Mouse (Mus musculus) ovary, postnatal 14 days (tissue): ENCODE results near the gene Atp8b5.

ENCODE experiments used
- DNase-seq: peaks from one replicate; pipeline ENCODE4 v3.0.0; 2022; ENCODE audit warnings: low spot score

Gene Atp8b5

DNA sequence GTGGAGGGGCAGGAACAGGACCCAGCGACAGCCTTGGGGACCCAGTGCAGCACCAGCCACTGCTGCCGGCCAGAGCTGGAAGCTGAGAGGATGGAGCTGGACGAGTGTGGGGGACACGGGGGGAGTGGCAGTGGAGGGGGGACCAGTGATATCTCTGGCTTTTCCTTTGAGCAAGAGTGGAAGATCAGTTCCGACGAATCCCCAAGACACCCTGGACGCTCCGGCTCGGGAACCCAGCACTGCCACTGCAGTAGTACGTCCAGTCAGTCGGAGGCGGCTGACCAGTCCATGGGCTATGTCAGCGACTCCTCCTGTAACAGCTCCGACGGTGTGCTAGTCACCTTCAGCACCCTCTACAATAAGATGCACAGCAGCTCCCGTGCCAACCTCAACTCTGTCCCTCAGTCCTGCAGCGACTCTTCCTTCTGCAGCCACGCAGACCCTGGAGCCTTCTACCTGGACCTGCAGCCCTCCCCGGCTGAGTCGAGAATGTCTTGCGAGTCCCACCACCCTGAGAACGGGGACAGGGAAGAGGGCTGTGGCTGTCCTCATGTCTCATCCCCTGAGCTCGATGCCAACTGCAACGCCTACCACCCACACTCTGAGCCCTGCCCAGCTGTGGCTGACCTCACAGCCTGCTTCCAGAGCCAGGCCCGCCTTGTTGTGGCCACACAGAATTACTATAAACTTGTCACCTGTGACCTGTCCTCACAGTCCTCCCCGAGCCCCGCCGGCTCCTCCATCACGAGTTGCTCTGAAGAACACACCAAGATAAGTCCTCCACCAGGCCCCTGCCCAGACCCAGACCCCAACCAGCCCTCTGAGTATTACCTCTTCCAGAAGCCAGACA, 148.5 kb downstream of the Atp8b5 start:
- no peak for DNase-seq

DNA sequence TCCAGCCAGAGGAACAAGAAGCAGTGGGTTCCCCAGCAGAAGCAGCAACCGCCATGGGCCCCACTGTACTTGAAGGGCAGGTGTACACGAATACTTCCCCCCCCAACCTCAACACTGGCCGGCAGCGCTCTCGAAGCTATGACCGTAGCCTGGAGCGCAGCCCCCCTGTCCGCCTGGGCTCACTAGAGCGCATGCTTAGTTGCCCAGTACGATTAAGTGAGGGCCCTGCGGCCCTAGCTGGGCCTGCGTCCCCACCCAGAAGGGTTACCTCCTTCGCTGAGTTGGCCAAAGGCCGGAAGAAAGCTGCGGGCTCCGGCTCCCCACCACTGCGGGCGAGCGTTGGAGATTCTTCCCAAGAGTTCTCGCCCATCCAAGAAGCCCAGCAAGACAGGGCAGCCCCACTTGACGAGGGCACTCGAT, 149.1 kb downstream of the Atp8b5 start:
- no peak for DNase-seq

DNA sequence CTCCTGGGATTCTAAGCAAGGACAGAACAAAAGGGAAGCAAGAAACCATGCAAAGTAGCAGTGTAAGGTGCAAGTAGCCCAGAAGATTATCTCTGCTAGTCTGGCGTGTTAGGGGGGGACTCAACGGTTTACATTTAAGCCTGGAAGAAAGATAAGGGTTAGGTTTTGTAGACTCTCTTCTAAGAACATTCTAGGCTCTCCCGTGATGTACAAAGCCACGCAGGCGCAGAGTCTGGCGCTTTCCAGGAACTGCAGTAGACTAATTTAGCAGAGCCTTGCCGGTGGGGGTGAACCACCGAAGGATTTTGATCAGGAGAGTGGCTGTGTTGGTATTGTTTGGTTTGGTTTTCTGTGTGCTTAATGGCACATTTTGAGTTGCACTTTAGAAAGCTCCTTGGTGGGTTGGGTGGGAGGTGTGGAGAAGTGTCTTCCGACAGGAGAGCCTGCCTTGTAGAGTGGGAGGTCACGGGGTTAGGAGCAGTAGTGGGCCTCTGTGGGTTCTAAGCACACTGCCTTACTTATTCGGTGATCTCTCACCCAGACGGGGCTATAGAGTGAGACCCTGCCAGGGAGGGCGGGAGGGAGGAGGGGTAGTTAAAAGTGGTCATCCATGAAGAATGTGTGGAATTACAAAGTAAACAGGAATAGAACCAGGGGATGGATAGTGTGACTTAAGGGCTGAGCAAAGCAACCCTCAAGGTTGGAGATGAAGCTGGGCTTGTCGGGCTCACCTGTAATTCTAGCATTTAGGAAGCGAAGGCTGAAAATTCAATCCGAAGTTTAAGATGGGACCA, 150.5 kb downstream of the Atp8b5 start:
- DNase-seq, result no peak

DNA sequence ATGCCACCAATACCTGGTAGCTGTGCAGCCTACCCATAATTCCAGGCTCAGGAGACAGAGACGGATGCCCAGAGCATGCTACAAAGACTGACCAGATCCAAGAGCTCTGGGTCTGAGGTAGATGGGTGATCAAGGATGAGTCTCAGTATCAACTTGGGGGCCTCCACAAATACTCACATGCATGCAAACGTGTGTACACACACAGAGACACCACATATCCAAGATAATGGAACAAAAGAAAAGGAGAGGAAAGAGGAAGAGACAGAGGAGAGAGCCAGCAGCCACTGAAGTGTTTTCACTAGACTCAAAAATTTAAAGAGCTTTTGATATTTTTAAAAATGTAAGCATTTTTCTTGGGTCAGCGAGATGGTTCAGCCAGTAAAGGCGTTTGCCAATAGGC, 151.5 kb downstream of the Atp8b5 start:
- DNase-seq, result no peak

DNA sequence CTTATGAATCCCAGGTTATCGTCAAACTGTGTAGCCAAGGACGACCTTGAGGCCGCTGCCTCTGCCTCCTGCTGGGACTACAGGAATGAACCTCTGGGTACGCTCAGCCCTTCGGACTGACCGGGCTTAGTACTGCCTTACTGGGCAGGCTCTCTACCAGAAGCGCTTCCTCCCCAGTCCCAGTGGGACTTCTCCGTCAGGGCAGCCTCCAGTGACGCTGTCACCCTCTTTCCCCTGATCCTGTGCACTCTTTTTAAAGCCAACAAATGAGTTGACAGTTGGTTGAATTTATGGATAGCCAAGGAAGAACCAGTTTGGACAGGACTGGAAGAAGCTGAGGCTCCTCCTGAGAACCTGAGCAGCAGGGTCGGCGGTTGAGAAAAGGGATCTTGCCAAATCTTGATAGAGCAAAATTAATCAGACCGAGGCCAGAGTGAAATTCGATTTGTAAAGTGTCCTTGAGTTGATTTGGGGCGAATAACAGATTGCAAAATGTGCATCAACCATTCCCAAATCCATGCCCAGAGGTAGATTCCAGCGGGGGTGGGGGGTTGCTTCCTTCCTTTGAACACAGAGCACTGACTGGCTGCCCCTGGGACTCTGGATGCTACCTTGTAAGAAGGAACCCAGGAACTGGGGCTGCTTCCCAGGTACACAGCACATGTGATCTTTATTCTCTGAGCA, 152.2 kb downstream of the Atp8b5 start:
- no peak for DNase-seq

DNA sequence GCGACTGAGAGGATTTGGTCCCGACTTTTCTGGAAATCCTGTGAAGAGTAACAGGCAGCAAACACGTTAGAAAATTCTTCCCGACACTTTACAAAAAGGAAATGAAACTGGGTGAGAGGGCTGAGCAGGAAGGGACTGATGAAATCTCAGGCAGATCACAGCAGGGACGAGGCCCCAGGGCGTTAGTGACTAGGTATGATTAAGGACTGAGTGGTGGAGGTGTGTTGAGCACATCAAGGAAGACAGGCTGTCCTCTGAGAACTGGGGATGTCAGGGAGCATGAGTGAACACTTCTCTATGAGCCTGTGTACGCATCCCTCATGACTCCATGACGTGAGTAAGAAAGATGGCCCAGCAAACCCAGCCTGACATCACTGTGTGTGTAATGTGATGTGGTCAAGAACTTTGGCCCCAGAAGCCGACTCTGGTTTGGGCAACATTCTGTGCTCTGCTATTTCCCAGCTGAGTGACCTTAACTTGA, 152.9 kb downstream of the Atp8b5 start:
- no peak for DNase-seq

DNA sequence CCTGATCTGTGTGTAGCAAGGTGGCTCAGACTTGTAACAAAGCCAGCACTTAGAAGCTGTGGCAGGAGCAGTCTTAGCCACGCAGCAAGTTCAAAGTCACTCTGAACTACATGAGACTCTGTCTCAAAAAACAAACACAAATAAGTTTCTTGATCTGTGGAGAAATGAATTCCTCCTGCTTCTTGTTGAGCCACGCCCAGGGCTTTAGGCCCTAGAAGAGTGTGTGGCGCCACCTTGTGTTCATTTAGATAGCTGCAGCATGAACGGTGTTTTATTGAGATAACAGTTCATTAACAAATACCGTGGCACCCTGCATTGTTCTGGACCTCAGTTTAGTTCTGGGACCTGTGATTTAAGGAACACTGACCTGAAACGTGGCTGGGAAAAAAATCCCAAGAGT, 153.3 kb downstream of the Atp8b5 start:
- DNase-seq, result peak; percentile 79

DNA sequence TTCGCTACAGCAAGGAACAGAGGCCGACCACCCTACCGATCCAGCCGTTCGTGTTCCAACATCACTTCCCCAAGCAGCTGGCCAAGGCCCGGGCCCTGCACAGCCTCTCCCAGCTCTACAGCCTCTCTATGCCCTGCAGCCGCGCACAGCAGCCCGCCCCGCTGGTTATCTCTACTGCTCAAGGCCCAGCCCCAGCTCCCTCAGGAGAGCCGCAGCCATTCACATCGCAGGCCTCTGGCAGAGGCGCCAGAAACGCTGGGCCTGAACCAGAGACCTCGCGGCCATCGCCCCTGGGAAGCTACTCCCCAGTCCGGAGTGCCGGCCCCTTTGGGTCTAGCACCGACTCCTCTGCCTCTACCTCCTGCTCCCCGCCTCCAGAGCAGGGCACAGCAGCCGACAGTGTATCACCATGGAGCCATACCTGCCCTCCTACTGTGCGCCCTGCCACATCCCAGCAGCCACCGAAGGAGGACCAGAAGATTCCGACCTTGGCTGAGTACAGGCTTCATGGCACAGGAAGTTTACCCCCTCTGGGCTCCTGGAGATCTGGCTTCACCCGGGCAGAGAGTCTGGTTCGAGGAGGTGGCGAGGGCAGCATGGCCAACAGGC, 154.8 kb downstream of the Atp8b5 start:
- DNase-seq, result no peak
